Mouse (Mus musculus) midbrain, embryonic 12.5 days (tissue): Measurements from ENCODE around the gene Atg3. TPM values are rescaled to one million over a fixed set of nuclear protein-coding genes. Genes with fewer than 3 reads are reported as not detected.
A peak's percentile ranks its signal among the peaks of the same experiment; 100 is the strongest.

Source experiments
- ATAC-seq: fragments of 200-750 bp; cut with Nextera tagmentation; 2 replicates; pipeline ENCODE4 v1.8.0; 2017; ENCODE audit warnings: low read depth, moderate TSS enrichment, moderate library complexity; ENCODE audit not compliant: low FRiP score
- H3K27ac ChIP-seq: fragments of 300-500 bp; sonication (generic); replicated peaks from 2 replicates; pipeline ENCODE4 v1.5.1; 2016; ENCODE audit warnings: mild to moderate bottlenecking
- H3K27me3 ChIP-seq: fragments of 300-500 bp; sonication (generic); 2 replicates; pipeline ENCODE4 v1.6.1; 2016; ENCODE audit warnings: mild to moderate bottlenecking
- H3K36me3 ChIP-seq: fragments of 300-500 bp; sonication (generic); 2 replicates; pipeline ENCODE4 v1.6.1; 2016
- H3K4me1 ChIP-seq: fragments of 300-500 bp; sonication (generic); 2 replicates; pipeline ENCODE4 v1.6.1; 2016
- H3K4me2 ChIP-seq: fragments of 300-500 bp; sonication (generic); replicated peaks from 2 replicates; pipeline ENCODE4 v1.6.1; 2016; ENCODE audit warnings: mild to moderate bottlenecking, moderate library complexity
- H3K4me3 ChIP-seq: fragments of 300-500 bp; sonication (generic); 2 replicates; pipeline ENCODE4 v1.5.1; 2016; ENCODE audit warnings: mild to moderate bottlenecking
- H3K9ac ChIP-seq: fragments of 300-500 bp; sonication (generic); replicated peaks from 2 replicates; pipeline ENCODE4 v1.6.1; 2016; ENCODE audit warnings: mild to moderate bottlenecking, moderate library complexity
- H3K9me3 ChIP-seq: fragments of 300-500 bp; sonication (generic); 2 replicates; pipeline ENCODE4 v1.6.1; 2016; ENCODE audit warnings: mild to moderate bottlenecking
- WGBS: fragments of 180-500 bp; shearing (Covaris S2); methylation state at CpG from one replicate; pipeline ENCODE4 v1.1.7; 2016; 5-methylcytosine and 5-hydroxymethylcytosine counted together
- polyA plus RNA-seq: library from polyadenylated mRNA; unstranded; fragments of >200 nt; fragmentation: Nextera tagmentation; extraction: Ambion mirVana; gene quantifications from 2 replicates; pipeline ENCODE4 v1.2.1, GENCODE M21; 2016

The Atg3 gene
- polyA plus RNA-seq, 1 experiment from 2014 or later: 41.8 TPM

DNA sequence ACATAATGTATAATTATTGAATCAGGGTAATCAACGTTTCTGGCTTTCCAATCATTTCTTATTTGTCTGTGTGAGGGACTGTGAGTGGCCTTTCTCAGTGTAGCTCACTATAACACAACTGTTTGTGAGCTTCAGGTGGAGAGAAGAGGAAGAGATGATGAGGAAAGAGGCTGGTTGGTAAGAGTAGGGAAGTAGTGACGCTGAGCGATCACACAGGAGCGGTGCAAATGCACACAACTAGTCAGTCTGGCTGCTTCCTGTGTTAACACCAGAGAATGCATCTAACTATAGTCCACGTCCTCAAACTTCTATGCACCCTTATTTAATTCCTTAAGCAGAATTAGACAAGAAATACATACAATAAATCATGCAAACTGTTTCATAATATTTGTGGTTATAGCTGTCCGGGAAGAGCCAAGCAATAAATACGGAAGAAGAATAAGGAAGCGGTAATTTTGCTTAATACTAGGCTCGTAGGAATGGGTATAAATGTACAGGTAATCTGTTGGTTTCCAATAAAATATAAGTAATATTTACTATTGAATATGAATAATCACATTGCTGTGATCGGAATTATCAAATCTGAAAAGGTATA lies 10.0 kb upstream of the Atg3 start:
- Histone ChIP-seq H3K4me2 (no peak overlapping the region), H3K36me3 (peaks cover 70% of the 10 kb centered on the region), H3K27me3 (no peaks in the 10 kb centered on the region), H3K4me3 (no peak overlapping the region), H3K9ac (no peak overlapping the region), H3K9me3 (no peaks in the 10 kb centered on the region), H3K4me1 (no peaks in the 10 kb centered on the region), H3K27ac (no peak overlapping the region)
- no peak for ATAC-seq
- 95% methylated on average over 10 of the region's 10 CpGs for WGBS

- Histone ChIP-seq H3K4me3 (no peak overlapping the region), H3K9me3 (no peaks in the 10 kb centered on the region), H3K27ac (no peak overlapping the region), H3K4me2 (no peak overlapping the region), H3K4me1 (peaks cover 11% of the 10 kb centered on the region), H3K27me3 (no peaks in the 10 kb centered on the region), H3K36me3 (peaks cover 47% of the 10 kb centered on the region), H3K9ac (no peak overlapping the region)
- WGBS: 96% methylated on average over 3 of the region's 3 CpGs
- no peak for ATAC-seq
These were observed 3.8 kb upstream of the Atg3 start for GRCm38 (mm10) chr16:45154741-45155250.

GRCm38 (mm10) chr16:45158136-45158521 lies 456 bp upstream of the Atg3 start:
- peak overlapping the region; percentile 71 for H3K4me3 ChIP-seq
- peak overlapping the region; percentile 79 for H3K9ac ChIP-seq
- no peaks in the 10 kb centered on the region for H3K9me3 ChIP-seq
- peak overlapping the region; percentile 79 for H3K4me2 ChIP-seq
- peaks cover 28% of the 10 kb centered on the region; the same call in 1 of the 2 replicates for H3K36me3 ChIP-seq
- H3K27me3 ChIP-seq: no peaks in the 10 kb centered on the region
- H3K4me1 ChIP-seq: peaks cover 14% of the 10 kb centered on the region
- peak overlapping the region; percentile 91 for H3K27ac ChIP-seq
- under 1% methylated on average over 20 of the region's 20 CpGs for WGBS
- peak; percentile 75 for ATAC-seq

DNA sequence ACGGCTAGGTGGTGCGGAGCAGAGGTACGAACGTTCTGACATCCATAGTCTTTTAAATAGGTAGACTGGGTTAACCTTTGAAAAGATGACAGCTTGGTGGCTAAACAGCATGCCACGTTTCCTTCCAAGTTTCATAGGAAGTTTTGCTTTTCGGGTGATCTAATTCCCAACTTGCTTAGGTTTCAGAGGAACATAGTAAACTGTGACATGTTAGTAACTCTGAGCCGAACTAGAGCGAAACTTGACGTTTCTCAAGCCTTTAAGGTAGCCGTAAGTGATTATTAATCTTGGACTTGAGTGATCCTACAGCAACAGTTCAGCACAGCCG lies 768 bp downstream of the Atg3 start:
- Histone ChIP-seq H3K4me3 (peak overlapping the region; percentile 71), H3K4me2 (peak overlapping the region; percentile 73), H3K9ac (peak overlapping the region; percentile 79), H3K27ac (peak overlapping the region; percentile 91), H3K27me3 (no peaks in the 10 kb centered on the region), H3K9me3 (no peaks in the 10 kb centered on the region), H3K4me1 (peaks cover 14% of the 10 kb centered on the region), H3K36me3 (peaks cover 21% of the 10 kb centered on the region; the same call in 1 of the 2 replicates)
- WGBS: 7% methylated on average over 11 of the region's 11 CpGs
- ATAC-seq: no peak

GRCm38 (mm10) chr16:45178552-45178951 lies 20.0 kb downstream of the Atg3 start:
- no peaks in the 10 kb centered on the region for H3K4me1 ChIP-seq
- no peak overlapping the region for H3K4me2 ChIP-seq
- peaks cover 6% of the 10 kb centered on the region for H3K36me3 ChIP-seq
- no peak overlapping the region for H3K4me3 ChIP-seq
- H3K9me3 ChIP-seq: no peaks in the 10 kb centered on the region
- H3K27ac ChIP-seq: no peak overlapping the region
- WGBS: 84% methylated on average over 2 of the region's 2 CpGs
- H3K27me3 ChIP-seq: no peaks in the 10 kb centered on the region
- ATAC-seq: no peak
- H3K9ac ChIP-seq: no peak overlapping the region

DNA sequence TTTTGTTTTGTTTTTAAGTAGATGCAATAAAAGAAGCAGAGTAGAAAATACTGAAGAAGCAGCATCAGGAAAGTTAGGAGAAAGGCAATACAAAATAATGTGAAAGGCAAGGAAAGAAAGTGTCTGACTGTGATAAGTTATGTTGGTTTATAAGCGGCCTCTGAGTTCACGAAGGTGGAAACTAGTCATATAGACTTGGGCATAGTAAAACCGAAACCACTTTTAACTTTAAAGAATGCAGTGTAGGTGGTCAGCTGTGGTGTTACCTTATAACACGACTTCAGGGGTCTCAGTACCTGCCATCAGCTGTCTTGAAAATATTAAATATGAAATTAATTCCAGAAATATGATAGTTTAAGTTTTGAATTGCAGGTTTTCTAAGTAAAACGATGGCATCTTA lies 23.2 kb downstream of the Atg3 start:
- ATAC-seq: no peak
- H3K36me3 ChIP-seq: peaks cover 20% of the 10 kb centered on the region; the same call in 1 of the 2 replicates
- H3K4me3 ChIP-seq: no peak overlapping the region
- no peaks in the 10 kb centered on the region for H3K4me1 ChIP-seq
- H3K4me2 ChIP-seq: no peak overlapping the region
- no peaks in the 10 kb centered on the region for H3K27me3 ChIP-seq
- H3K27ac ChIP-seq: no peak overlapping the region
- no peaks in the 10 kb centered on the region for H3K9me3 ChIP-seq
- WGBS: 88% methylated on average over 5 of the region's 5 CpGs
- H3K9ac ChIP-seq: no peak overlapping the region

DNA sequence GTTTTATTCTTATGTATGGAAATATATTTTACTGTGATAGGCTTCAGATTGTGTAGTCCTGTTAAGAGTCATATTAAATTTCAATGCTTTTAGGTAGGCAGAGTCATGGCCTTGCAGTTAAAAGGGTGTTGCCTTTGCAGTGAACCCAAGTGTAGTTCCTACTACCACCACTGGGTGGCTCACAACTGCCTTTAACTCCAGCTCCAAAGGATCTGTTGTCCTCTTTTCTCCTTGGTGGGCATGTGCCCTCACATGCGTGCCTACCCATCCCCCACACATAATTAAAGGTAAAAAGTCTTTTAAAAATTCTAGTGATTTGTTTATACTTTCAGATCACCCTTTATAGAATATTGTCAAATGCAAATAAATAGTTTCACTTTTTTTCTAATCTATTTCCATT lies 34.0 kb downstream of the Atg3 start:
- WGBS: 14% methylated on average over 1 of the region's 1 CpGs
- ATAC-seq: peak; percentile 68

GRCm38 (mm10) chr16:45196816-45197215 lies 38.2 kb downstream of the Atg3 start:
- WGBS: 30% methylated on average over 6 of the region's 6 CpGs
- Histone ChIP-seq H3K4me2 (no peak overlapping the region), H3K27me3 (no peaks in the 10 kb centered on the region), H3K4me1 (no peaks in the 10 kb centered on the region), H3K9ac (no peak overlapping the region), H3K36me3 (no peaks in the 10 kb centered on the region), H3K9me3 (no peaks in the 10 kb centered on the region), H3K27ac (no peak overlapping the region), H3K4me3 (no peak overlapping the region)
- ATAC-seq: peak; percentile 85

More for the DNA sequence above, 34.0 kb downstream of the Atg3 start:
- Histone ChIP-seq H3K9me3 (no peaks in the 10 kb centered on the region), H3K27ac (no peak overlapping the region), H3K4me3 (no peak overlapping the region), H3K4me1 (no peaks in the 10 kb centered on the region), H3K27me3 (no peaks in the 10 kb centered on the region), H3K4me2 (no peak overlapping the region), H3K9ac (no peak overlapping the region), H3K36me3 (peaks cover 8% of the 10 kb centered on the region; the same call in 1 of the 2 replicates)

GRCm38 (mm10) chr16:45201395-45201794 lies 42.8 kb downstream of the Atg3 start:
- no peaks in the 10 kb centered on the region for H3K27me3 ChIP-seq
- no peaks in the 10 kb centered on the region for H3K4me1 ChIP-seq
- H3K36me3 ChIP-seq: no peaks in the 10 kb centered on the region
- 94% methylated on average over 2 of the region's 2 CpGs for WGBS
- no peak overlapping the region for H3K27ac ChIP-seq
- no peaks in the 10 kb centered on the region for H3K9me3 ChIP-seq
- no peak for ATAC-seq
- no peak overlapping the region for H3K9ac ChIP-seq
- H3K4me3 ChIP-seq: no peak overlapping the region
- H3K4me2 ChIP-seq: no peak overlapping the region

DNA sequence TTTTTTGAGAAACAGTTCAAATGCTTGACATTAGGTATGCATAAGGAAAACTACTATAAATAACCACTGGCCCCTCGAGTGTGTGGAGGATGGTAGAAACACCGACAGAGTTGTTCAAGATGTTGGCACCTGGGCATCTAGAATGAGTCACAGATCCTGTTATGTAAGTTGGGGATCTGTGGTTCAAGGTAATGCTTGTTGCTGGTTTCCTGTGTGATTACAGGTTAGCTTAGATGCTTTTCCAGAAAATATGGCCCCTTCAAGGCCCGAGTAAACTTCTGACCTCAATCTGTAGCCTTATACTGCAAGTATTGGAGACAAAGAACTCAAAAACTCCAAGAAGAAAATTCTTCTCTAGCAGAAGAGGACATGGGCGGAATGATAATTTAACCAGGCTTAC lies 45.9 kb downstream of the Atg3 start:
- 92% methylated on average over 4 of the region's 4 CpGs for WGBS
- no peak overlapping the region for H3K27ac ChIP-seq
- no peak for ATAC-seq
- no peaks in the 10 kb centered on the region for H3K36me3 ChIP-seq
- H3K9me3 ChIP-seq: no peaks in the 10 kb centered on the region
- no peaks in the 10 kb centered on the region for H3K4me1 ChIP-seq
- no peak overlapping the region for H3K4me2 ChIP-seq
- H3K27me3 ChIP-seq: no peaks in the 10 kb centered on the region
- no peak overlapping the region for H3K4me3 ChIP-seq
- no peak overlapping the region for H3K9ac ChIP-seq

DNA sequence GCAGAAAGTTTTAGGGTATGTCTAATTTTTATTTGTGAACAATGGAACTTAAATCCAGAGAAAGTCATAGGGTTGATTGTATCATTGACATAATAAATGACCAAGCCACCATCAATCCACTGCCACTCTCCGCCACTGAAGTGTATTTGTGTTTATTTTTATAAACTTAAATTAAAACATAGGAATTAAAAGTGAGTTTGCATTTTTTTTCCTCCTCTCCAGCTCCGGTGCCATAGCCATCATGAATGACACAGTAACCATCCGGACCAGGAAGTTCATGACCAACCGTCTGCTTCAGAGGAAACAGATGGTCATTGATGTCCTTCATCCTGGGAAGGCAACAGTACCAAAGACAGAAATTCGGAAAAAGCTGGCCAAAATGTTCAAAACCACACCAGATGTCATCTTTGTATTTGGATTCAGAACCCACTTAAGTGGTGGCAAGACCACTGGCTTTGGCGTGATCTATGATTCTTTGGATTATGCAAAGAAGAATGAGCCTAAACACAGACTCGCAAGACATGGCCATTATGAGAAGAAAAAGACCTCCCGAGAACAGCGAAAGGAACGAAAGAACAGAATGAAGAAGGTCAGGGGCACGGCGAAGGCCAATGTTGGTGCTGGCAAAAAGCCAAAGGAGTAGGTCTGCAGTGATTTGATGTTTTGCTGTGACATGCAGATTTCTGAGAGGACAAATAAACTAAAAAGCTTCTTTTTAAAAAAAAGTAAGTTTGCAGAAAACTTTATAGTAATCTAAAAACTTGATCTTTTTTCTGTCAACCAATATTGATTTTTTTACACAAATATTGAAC lies 46.5 kb downstream of the Atg3 start:
- Histone ChIP-seq H3K4me2 (no peak overlapping the region), H3K36me3 (no peaks in the 10 kb centered on the region), H3K4me3 (no peak overlapping the region), H3K9ac (no peak overlapping the region), H3K4me1 (no peaks in the 10 kb centered on the region), H3K27ac (no peak overlapping the region), H3K9me3 (no peaks in the 10 kb centered on the region), H3K27me3 (no peaks in the 10 kb centered on the region)
- no peak for ATAC-seq
- WGBS: 80% methylated on average over 12 of the region's 12 CpGs

DNA sequence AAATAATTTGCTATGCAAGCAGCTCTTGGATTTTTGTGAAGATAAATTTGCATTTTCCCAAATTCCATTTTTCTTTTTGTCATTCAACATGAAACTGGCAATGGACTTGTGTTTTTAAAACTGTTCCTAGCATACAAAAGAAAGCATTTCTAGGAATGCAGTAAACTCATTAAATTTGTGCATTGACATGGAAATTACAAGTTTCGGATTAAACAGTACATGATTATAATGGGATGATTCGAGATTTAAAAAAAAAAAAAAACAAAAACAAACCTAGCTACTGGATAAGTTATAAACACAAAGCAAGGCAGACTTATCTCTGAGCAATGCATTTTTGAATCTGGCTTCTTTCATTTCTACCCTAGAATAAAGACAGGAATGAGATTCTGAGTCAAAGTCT lies 63.4 kb downstream of the Atg3 start:
- Histone ChIP-seq H3K4me3 (no peak overlapping the region), H3K4me1 (peaks cover 8% of the 10 kb centered on the region; the same call in 1 of the 2 replicates), H3K27me3 (no peaks in the 10 kb centered on the region), H3K4me2 (no peak overlapping the region), H3K9me3 (no peaks in the 10 kb centered on the region), H3K9ac (no peak overlapping the region), H3K27ac (no peak overlapping the region), H3K36me3 (no peaks in the 10 kb centered on the region)
- ATAC-seq: no peak
- WGBS: 61% methylated on average over 2 of the region's 2 CpGs
